Mouse (Mus musculus) forebrain, embryonic 14.5 days (tissue): ENCODE data around the gene Mecom. TPM values are rescaled to one million over a fixed set of nuclear protein-coding genes. Genes with fewer than 3 reads are reported as not detected.

Source experiments
- ATAC-seq: fragments of 200-750 bp; cut with Nextera tagmentation; 2 replicates; pipeline ENCODE4 v1.8.0; 2017; ENCODE audit warnings: mild to moderate bottlenecking, moderate library complexity
- DNase-seq: peaks from one replicate; pipeline ENCODE4 v3.0.0-alpha.2; 2015; ENCODE audit warnings: low spot score
- H3K27ac ChIP-seq: fragments of 300-500 bp; sonication (generic); 2 replicates; pipeline ENCODE4 v1.5.1; 2014; ENCODE audit warnings: low read depth, mild to moderate bottlenecking, control low read depth, low read length, moderate library complexity
- H3K27me3 ChIP-seq: fragments of 300-500 bp; sonication (generic); replicated peaks from 2 replicates; pipeline ENCODE4 v1.6.1; 2014; ENCODE audit warnings: low read length, control low read depth, mixed read lengths; ENCODE audit not compliant: control insufficient read depth, insufficient read depth
- H3K36me3 ChIP-seq: fragments of 300-500 bp; sonication (generic); 2 replicates; pipeline ENCODE4 v1.6.1; 2014; ENCODE audit warnings: low read length, control low read depth; ENCODE audit not compliant: control insufficient read depth, insufficient read depth
- H3K4me1 ChIP-seq: fragments of 300-500 bp; sonication (generic); 2 replicates; pipeline ENCODE4 v1.6.1; 2014; ENCODE audit warnings: antibody characterized with exemption, low read length, control low read depth; ENCODE audit not compliant: control insufficient read depth, insufficient read depth
- H3K4me2 ChIP-seq: fragments of 300-500 bp; sonication (generic); 2 replicates; pipeline ENCODE4 v1.6.1; 2014; ENCODE audit warnings: mild to moderate bottlenecking, control low read depth, low read length
- H3K4me3 ChIP-seq: fragments of 300-500 bp; sonication (generic); 2 replicates; pipeline ENCODE4 v1.5.1; 2014; ENCODE audit warnings: low read depth, low read length, control low read depth
- H3K9ac ChIP-seq: fragments of 300-500 bp; sonication (generic); 2 replicates; pipeline ENCODE4 v1.6.1; 2014; ENCODE audit warnings: mild to moderate bottlenecking, low read length, control low read depth, moderate library complexity
- H3K9me3 ChIP-seq: fragments of 300-500 bp; sonication (generic); replicated peaks from 2 replicates; pipeline ENCODE4 v1.6.1; 2016; ENCODE audit warnings: low read length, control low read depth, mixed read lengths; ENCODE audit not compliant: control insufficient read depth
- WGBS: fragments of 180-500 bp; shearing (Covaris S2); extraction: QIAGEN DNeasy Blood & Tissue Kit; methylation state at CpG from one replicate; pipeline ENCODE4 v1.1.7; 2014; 5-methylcytosine and 5-hydroxymethylcytosine counted together
- polyA plus RNA-seq: library from polyadenylated mRNA; unstranded; fragments of >200 nt; fragmentation: Nextera tagmentation; extraction: Ambion mirVana; gene quantifications from 2 replicates; pipeline ENCODE4 v1.2.1, GENCODE M21; 2014

The Mecom gene
- polyA plus RNA-seq, 1 experiment from 2014 or later = 3.2 TPM

DNA sequence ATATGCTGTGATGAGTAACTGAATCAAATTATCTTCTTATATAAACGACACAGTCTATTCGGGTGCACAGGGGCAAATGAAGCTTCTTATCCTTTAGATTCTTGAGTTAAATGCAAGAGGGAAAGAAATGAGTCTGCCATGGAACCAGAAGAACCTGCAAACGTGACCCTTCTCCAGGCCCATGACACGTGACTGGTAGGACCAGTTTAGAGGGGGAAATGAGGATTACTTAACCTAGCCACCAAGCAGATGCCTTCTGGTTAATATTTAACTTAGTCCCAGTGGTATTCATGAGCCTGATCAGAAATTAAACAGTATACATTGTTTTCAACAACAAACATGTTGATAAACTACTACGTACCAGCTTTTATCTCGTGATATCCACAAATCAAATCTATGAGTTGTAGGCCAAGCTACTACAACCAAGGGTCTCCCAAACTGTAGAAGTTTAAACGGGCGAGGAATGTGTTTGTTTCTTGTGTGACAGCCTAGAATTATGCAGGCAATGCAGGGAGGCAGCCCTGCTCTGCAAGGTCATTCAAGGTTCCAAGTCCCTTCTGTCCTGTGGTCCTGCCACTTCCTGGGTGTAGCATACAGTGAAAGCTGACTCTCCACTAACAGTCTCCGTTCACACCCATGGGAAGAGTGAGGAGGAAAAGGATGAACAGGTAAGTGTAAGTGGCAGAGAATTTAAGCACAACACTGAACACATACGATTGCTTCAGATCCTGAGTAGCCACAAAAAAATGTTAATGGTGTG is 97.4 kb downstream of the Mecom start:
- DNase-seq (no peak), ATAC-seq (no peak)
- H3K4me3 ChIP-seq = no peak overlapping the region
- H3K4me1 ChIP-seq = no peaks in the 10 kb centered on the region
- no peak overlapping the region for H3K4me2 ChIP-seq
- no peaks in the 10 kb centered on the region for H3K36me3 ChIP-seq
- no peak overlapping the region for H3K9ac ChIP-seq
- H3K27ac ChIP-seq = no peak overlapping the region
- WGBS = 89% methylated on average over 10 of the region's 10 CpGs
- no peaks in the 10 kb centered on the region for H3K27me3 ChIP-seq
- no peaks in the 10 kb centered on the region for H3K9me3 ChIP-seq

DNA sequence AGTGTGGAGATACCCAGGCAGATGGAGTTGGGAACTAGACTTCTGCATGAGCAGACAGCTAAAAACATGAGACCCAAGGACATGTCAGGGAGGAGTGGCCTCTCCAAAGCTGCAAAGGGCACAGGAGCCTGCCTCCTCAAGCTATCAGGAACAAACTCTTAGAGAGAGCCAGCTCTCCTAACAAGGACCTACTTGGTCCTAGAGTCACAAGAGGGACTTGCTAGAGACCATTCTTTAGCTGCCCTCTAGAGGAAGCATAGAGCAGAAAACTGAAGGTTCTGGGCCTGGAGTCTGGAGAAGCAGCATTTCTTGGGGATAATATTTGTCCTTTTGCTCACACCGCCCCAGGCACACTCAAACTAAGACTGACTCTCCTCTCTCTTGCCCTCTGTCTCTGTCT is 99.2 kb downstream of the Mecom start:
- H3K36me3 ChIP-seq = no peaks in the 10 kb centered on the region
- H3K4me3 ChIP-seq = no peak overlapping the region
- no peaks in the 10 kb centered on the region for H3K9me3 ChIP-seq
- no peak overlapping the region for H3K27ac ChIP-seq
- no peak overlapping the region for H3K9ac ChIP-seq
- H3K27me3 ChIP-seq = no peaks in the 10 kb centered on the region
- DNase-seq = no peak
- WGBS = 82% methylated on average over 1 of the region's 1 CpGs
- H3K4me2 ChIP-seq = no peak overlapping the region
- no peaks in the 10 kb centered on the region for H3K4me1 ChIP-seq
- no peak for ATAC-seq

DNA sequence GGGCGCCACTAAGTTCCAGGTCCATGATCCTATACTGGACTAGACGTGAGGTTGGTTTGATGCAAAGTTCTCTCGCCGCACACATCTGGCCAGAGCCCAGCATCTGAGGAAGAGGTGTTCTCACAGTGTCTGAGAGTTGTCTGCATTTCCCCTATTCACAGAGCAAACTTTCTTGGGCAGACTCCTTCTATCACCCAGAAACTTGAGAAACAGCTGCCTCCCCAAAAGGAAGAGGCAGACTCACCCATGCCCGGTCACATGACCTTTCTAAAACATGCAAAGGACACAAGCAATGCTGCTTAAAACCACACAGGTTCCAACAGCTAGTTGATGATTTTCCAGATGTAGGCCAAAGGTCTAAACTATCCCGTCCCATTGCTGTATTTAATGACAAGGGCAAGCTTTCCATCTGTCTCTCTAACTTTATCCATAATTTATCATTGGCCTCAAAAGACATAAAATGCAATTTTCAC is 101.8 kb downstream of the Mecom start:
- H3K27ac ChIP-seq = no peak overlapping the region
- H3K4me3 ChIP-seq = no peak overlapping the region
- no peaks in the 10 kb centered on the region for H3K27me3 ChIP-seq
- H3K4me2 ChIP-seq = no peak overlapping the region
- WGBS = 96% methylated on average over 6 of the region's 6 CpGs
- ATAC-seq = no peak
- no peaks in the 10 kb centered on the region for H3K4me1 ChIP-seq
- DNase-seq = no peak
- no peaks in the 10 kb centered on the region for H3K9me3 ChIP-seq
- no peaks in the 10 kb centered on the region for H3K36me3 ChIP-seq
- H3K9ac ChIP-seq = no peak overlapping the region

DNA sequence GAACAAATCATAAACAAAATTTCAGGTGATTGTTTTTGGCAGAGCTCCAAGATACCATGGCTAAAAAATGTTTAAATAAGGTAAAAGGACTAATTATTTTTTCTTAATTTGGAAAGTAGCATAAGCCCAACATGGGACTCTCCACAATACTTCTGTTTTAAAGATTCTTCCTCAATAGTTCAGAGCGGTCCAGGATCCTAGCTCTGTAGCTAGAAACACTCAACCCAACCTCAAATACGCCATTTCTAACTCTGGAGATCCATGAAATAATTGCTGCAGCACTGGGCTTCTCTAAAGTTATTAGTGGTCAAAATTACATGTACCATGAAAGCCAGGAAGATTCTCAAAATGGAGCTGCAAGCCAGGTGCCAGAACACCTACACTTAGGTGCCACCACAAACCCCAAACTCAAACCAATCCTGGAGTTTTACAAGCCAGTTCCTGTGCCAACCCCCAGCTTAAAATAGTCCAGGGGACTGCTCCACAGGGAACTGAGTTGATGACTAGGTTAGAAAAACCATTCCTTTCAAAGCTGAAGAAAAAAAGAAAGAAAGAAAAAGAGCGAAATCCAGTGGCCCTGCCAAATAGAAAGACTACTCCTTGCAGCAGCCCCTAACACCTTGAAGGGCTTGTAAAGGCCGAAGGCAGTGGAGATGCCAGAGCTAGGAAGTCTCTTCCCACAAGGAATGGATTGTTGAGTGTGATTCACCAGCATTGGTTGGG is 102.4 kb downstream of the Mecom start:
- H3K36me3 ChIP-seq = no peaks in the 10 kb centered on the region
- H3K9me3 ChIP-seq = no peaks in the 10 kb centered on the region
- H3K27me3 ChIP-seq = no peaks in the 10 kb centered on the region
- H3K27ac ChIP-seq = no peak overlapping the region
- H3K4me3 ChIP-seq = no peak overlapping the region
- no peak for DNase-seq
- H3K9ac ChIP-seq = no peak overlapping the region
- no peaks in the 10 kb centered on the region for H3K4me1 ChIP-seq
- no peak for ATAC-seq
- 86% methylated on average over 4 of the region's 4 CpGs for WGBS
- no peak overlapping the region for H3K4me2 ChIP-seq

DNA sequence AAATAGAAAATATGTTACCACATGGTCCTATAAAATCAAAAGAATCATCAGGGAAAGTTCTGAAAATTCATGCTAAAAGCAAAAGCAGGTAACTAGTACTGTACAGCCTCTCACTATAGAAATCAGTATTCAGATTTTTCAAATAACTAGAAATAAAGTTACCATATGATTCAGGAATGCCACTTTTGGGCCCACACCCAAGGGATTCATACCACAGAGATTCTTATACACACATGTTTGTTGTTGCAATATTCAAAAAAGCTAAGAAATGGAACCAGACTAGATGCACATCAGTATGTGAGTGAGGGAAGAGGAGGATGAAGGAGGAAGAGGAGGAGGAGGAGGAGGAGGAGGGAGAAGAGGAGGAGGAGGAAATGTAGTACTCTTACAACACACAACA is 106.2 kb downstream of the Mecom start:
- ATAC-seq = no peak
- Histone ChIP-seq H3K36me3 (no peaks in the 10 kb centered on the region), H3K9me3 (no peaks in the 10 kb centered on the region), H3K27me3 (no peaks in the 10 kb centered on the region), H3K27ac (no peak overlapping the region), H3K9ac (no peak overlapping the region), H3K4me1 (no peaks in the 10 kb centered on the region), H3K4me3 (no peak overlapping the region), H3K4me2 (no peak overlapping the region)
- no peak for DNase-seq

DNA sequence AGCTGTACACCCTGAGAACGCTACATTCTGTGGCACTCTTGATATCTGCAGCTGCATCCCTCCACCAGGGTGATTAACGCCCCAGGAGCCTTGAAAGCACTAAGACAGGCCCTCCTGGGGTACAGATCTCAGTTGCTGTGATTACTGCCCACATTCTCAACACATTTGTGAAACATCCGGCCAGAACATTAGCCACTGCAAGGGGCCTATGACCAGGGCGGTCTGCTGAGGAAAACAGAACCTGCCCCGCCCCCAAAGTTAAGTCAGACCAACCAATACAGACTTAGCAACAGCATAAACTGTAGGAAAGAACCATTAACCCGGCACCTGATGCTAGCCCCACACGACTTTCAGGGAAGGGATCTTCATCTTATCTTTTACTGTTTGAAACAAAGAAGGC is 109.8 kb downstream of the Mecom start:
- Histone ChIP-seq H3K4me2 (no peak overlapping the region), H3K36me3 (no peaks in the 10 kb centered on the region), H3K9me3 (no peaks in the 10 kb centered on the region), H3K27ac (no peak overlapping the region), H3K4me1 (no peaks in the 10 kb centered on the region), H3K9ac (no peak overlapping the region), H3K4me3 (no peak overlapping the region), H3K27me3 (no peaks in the 10 kb centered on the region)
- 51% methylated on average over 7 of the region's 7 CpGs for WGBS
- no peak for ATAC-seq
- DNase-seq = no peak

DNA sequence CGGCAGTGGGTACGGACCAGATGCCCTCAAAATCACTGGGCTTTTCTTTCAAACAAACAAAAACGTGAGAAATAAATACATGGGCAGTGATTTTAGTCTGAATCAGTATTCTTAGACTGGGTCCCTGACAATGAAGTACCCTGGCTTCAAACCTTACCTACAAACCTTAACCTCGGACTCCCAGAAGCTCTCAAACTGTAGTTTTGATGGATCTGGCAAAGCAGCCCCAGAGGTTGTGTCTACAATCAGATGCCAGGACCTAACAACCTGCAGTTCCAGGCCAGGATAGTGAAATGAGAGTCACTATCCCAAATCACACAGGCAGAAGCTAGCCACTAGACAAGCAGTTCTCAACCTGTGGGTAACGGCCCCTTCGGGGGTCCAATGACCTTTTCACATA is 111.2 kb downstream of the Mecom start:
- no peak overlapping the region for H3K4me3 ChIP-seq
- no peak for ATAC-seq
- H3K4me1 ChIP-seq = no peaks in the 10 kb centered on the region
- no peak for DNase-seq
- no peak overlapping the region for H3K9ac ChIP-seq
- no peaks in the 10 kb centered on the region for H3K36me3 ChIP-seq
- WGBS = 70% methylated on average over 6 of the region's 6 CpGs
- H3K9me3 ChIP-seq = no peaks in the 10 kb centered on the region
- H3K27me3 ChIP-seq = no peaks in the 10 kb centered on the region
- H3K4me2 ChIP-seq = no peak overlapping the region
- H3K27ac ChIP-seq = no peak overlapping the region

DNA sequence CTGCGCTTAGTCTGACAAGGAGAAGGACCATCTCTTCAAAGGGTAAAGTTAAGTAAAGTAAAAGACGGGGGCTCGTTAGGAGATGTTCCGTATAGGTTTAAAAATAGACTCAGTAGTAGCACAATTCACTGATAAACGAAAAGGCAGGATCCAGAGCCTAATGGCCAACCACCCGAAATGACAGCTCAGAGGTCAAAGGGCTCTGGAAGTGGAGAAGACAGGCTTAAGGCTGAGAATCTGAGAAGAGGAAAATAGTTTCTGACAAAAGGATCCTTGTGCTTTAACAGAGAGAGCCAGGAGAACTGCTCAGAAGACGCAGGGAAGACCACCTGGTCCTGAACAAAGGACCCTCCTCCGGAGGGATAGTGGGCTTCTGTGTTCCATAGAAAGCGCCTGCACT is 111.7 kb downstream of the Mecom start:
- H3K4me3 ChIP-seq = no peak overlapping the region
- no peaks in the 10 kb centered on the region for H3K27me3 ChIP-seq
- no peaks in the 10 kb centered on the region for H3K4me1 ChIP-seq
- WGBS = 37% methylated on average over 9 of the region's 9 CpGs
- no peaks in the 10 kb centered on the region for H3K9me3 ChIP-seq
- no peak overlapping the region for H3K4me2 ChIP-seq
- DNase-seq (no peak), ATAC-seq (no peak)
- H3K36me3 ChIP-seq = no peaks in the 10 kb centered on the region
- no peak overlapping the region for H3K9ac ChIP-seq
- no peak overlapping the region for H3K27ac ChIP-seq

DNA sequence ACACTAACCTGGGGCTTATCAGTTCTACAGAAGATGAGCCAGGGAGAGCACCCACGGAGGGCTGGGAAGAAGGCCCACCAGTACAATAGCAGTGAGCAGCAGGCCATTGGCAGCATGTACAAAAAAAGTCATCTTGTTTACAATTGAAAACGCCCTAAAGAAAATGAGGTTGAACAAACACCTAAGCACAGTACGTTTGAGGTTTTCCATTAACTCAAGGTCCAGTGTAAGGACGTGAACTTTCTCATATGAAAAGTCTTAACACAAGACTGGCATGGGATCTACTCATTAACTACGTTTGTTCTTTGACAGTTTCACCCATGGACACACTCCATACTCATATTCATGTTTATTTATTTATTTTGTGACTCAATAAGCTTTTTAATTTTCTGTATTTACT is 118.9 kb downstream of the Mecom start:
- Histone ChIP-seq H3K9me3 (0 out of 2 replicates have a peak, but pooled peaks cover 4% of the 10 kb centered on the region), H3K36me3 (no peaks in the 10 kb centered on the region), H3K27me3 (no peaks in the 10 kb centered on the region), H3K4me1 (no peaks in the 10 kb centered on the region), H3K27ac (no peak overlapping the region), H3K4me3 (no peak overlapping the region), H3K9ac (no peak overlapping the region), H3K4me2 (no peak overlapping the region)
- 81% methylated on average over 5 of the region's 5 CpGs for WGBS
- DNase-seq (no peak), ATAC-seq (no peak)
